Mouse (Mus musculus): Measurements from ENCODE around the gene Tank. TPM values are rescaled to one million over a fixed set of nuclear protein-coding genes. Genes with fewer than 3 reads are reported as not detected.
A peak's percentile ranks its signal among the peaks of the same experiment; 100 is the strongest.

Gene Tank
- total RNA-seq, 2 experiments from 2014 or later: 27.7 to 31.9 TPM

DNA sequence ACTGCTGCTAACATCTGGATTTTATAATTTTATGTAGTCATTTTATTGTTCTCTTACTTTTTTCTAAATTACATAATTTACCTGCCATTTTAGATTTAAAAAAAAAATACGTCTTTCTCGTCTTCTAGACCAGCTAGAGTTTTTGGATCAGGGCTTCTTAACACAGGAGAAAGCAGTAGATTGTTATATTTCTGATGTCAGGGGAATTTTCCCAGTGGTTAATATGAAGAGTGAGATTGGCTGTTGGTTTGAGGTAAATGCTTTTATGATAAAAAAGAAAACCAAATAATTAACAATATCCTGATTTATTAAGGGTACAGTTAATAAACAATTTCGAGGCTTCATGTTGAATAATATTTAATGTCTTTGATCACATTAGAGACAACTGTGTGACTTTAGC, 1.7 kb downstream of the Tank start:
- no peak for DNase-seq (ENCODE audit: low spot score in 2 of 2)

DNA sequence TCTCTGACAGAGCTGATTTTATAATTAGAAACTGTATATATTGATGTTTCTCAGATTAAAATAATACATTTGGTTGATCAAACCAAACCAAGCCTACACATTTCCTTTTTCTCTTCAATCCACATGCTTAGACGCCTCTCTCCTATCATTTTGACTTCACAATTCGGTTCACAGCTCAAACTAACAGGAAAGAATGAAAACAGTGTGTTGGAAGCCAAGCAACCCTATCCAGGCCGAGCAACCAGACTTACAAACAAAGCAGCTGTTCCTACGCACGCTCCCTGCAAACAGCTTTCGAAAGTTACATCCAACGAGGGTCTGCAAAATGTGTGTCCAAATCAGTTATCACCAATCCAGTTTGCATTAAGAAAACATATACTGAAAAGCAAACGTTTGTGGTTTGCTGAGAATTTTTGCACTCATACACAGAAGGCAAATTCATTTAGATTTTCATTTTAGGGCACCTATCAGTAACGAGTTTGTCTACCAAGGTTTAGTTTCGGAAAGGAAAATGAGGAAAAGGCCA, 2.2 kb downstream of the Tank start:
- no peak for DNase-seq (ENCODE audit: low spot score in 2 of 2)

DNA sequence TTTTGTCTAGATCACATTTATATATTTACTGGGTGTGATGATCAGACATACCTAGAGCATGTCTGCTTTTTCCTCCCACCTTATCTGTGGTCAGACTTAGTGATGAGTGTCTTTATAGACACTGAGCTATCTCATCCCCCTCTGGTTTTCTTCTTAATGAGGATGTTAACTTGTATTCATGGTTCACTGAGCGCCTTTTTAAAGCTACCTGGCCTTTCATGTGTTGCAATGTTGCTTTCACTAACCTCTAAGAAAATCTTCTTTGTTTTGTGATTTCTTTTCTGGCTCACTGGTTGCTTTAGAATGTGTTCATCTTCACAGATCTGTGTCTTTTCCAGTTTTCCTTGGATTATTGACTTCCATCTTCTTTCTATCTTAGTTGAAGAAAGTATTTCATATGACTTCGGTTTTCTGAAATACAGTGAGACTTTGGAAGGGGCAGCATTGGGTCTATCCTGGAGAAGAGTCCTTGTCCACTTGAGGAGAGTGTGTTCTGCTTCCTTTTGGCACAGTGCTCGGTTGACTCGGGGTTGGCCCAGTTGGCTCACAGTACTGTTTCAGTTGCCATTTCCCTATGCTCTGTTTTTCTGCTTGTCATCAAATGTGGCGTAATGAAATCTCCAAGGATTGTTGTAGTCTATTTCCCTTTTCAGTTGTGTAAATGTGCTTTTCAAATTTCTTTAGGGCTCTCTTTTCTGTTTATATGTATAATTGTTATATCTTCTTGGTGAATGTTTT, 4.4 kb downstream of the Tank start:
- DNase-seq (ENCODE audit: low spot score in 2 of 2): no peak

DNA sequence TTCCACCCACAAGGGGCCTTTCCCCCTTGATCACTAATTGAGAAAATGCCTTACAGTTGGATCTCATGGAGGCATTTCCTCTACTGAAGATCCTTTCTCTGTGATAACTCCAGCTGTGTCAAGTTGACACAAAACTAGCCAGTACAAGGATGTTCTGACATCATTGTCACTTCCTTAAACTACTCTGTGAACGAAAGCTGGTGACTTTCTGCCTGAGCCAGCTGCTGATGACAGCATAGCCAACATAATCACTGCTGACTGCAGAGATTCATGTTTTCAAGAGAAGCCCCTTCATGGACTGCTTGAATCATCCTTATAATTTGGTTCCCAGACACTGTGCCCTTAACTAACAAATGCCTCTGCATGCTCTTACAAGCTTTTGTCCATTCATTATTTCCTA, 7.1 kb downstream of the Tank start:
- DNase-seq (ENCODE audit: low spot score in 2 of 2): no peak

DNA sequence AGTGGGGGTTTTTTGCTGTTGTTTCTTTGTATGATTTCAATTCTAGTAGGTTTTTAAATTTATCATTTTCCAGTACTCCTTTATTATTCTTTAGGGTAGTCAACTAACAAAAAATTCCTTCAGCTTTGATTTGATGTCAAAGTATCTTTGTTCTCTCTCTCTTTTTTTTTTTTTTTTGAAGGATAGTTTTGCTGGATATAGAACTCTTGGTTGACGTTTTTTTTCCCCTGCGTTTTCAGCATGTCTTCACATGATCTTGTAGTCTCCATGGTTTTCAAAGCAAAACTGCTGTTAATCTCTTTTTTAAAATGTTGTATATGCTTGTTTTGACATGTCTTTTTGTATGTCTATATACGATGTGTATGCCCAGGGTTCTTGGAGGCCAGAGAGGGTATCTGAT, 7.8 kb downstream of the Tank start:
- no peak for DNase-seq (ENCODE audit: low spot score in 2 of 2)

DNA sequence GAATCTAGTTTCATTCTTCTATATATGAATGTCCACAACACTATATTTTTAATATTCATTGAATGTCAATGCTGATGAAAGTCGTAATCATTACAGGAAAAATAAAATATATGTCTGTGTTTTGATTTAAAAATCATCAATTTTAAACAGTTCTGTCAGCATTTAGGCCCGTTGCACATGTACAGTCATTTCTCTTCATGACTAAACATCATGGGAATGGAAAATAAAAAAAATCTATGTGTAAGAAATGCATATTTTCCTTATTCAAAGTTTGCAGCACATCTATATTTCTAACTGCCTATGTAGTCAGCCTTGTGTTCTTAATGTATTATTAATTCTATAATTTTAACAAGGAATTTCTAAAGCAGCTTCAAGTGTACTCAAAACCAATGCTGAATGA, 12.4 kb downstream of the Tank start:
- no peak for DNase-seq (ENCODE audit: low spot score in 2 of 2)

DNA sequence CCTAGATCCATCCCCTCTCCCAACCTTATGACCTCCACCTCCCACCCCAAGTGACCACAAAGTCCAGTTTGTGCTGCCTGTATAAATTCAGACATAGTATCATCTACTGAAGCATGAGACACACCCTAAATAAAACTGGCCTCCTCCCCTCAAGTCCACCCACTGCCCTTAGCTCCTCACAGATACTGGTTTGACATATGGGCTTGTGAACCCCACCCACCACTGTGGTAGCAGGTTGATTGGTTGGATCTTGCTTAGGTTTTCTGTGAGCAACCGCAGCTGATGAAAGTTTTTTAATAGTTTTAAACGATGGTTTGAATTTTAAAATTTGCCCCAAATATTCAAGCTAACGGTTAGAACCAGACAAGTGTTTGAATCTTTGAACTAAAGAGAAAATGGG, 13.7 kb downstream of the Tank start:
- no peak for DNase-seq (ENCODE audit: low spot score in 2 of 2)

DNA sequence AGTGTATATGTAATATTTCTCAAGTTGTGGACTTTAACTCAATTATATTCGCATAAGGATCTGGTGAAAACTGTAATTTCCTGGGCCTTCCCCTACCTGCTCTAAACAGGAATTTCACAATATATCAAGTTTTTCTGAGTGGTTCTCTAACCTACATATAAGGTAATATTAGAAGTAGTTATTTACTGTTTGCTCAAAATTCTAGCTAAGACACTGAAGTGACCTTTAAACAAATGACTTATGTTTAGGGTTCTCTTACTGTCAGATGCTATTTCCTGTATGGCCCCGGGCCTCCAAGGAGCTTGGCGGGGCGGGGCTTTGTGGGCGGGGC, 14.3 kb downstream of the Tank start:
- no peak for DNase-seq (ENCODE audit: low spot score in 2 of 2)

DNA sequence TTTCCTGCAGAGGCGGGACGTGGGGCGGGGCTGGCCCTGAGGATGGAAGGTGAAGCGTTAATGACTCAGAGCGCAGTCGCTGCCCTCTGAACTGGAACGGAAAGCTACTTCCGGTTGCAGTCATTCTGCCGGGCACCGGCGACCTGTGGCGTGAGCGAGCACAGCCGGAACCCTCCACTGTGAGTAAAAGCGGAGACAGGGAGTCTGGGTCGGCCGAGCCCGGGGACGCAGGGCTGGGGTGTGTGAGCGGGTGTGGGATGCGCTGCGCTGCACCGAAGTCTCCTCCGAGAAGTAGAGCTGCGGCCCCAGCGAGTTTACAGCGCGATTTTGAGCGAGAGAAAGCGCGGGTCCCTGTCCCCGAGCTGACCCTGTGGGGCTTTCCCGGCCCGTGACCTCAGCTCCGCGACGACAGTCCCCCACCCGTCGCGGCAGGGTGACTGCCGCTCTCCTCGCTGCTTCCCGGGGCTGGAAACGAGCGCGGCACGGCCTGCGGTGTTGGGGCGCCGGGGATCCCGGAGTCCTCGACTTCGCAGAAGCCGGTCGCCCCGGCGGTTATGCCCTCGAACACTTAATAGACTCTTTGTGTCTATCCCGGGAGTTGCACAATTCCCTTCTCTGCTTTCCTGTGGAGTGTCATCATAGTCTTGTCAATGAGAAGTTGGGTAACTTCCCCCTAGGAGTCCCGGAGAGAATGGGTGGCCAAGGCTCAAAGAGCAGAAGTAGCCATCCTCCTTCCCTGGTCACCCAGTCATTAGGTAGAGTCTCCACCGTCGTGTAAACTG, 14.8 kb downstream of the Tank start:
- DNase-seq (ENCODE audit: low spot score in 2 of 2): peak; percentile 74 to 86

DNA sequence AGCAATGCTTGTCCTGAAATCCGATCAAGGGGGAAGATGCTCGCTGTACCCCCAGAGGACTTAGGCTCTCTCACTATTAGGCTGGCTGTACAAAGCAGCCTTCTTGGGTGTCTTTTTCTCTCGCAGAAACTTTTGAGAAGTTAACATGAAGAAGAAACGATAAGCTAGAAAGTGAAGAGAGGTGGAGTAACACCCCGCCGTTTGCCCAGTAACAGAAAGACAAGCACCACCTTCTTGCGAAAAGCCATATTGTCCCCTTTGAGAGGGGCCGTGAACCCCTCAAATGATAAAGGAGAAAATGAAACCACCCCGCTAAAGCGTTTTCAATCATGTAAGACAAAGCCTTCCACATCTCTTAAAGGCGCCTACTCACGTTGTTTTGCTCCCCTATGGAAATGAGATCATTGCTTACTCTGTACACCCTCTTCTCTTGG, 15.5 kb downstream of the Tank start:
- no peak for DNase-seq (ENCODE audit: low spot score in 2 of 2)

DNA sequence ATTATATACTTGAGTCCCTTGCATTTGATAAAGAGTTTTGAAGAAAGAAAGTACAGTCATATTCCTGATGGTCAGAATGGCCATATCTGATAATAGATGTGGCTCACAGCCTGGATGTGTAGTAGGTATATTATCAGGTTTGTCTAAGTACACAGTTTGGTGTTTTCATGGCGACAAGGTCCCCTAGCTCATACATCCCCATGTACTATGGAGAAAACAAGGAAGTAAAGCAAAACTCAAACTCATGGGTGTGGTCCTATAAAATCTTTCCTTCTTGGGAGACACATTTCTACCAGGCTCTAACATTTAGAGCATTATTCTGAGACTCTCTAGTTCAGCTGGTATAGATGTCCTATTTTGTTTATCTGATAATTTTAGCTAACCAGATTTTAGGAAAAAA, 21.3 kb downstream of the Tank start:
- no peak for DNase-seq (ENCODE audit: low spot score in 2 of 2)

DNA sequence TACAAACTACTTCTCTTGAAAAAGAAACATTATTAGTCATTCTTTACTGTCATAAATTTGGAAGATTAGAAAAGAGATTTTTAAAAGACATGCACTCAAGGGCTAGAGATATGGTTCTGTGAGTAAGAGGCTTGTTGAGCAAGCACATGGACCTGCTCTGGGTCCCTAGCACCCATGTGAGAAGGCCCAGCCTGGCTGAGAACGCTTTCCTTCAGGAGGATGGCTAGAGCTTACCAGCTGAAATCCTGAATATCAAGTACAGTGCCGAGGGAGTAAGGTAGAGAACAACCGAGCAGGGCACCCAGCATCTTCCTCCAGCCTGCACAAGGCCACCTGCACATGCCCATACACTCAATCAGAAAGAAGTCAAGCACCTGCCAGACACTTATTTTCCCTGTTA, 25.1 kb downstream of the Tank start:
- no peak for DNase-seq (ENCODE audit: low spot score in 2 of 2)

DNA sequence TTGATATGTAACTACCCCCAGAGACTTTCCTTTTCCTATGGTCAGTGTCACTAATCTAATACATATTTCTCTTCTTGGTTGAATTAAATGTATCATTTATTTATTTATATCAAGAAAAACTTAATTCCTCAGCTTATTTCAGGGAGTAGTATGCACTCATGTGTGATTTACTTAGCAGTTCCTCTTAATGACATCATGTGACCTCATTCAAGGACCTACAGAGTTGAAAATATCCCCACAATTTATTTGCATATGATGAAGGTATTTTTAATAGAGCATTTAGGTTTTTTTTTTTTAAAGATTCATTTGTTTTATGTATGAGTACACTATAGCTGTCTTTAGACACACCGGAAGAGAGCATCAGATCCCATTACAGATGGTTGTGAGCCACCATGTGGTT, 28.6 kb downstream of the Tank start:
- no peak for DNase-seq (ENCODE audit: low spot score in 2 of 2)

DNA sequence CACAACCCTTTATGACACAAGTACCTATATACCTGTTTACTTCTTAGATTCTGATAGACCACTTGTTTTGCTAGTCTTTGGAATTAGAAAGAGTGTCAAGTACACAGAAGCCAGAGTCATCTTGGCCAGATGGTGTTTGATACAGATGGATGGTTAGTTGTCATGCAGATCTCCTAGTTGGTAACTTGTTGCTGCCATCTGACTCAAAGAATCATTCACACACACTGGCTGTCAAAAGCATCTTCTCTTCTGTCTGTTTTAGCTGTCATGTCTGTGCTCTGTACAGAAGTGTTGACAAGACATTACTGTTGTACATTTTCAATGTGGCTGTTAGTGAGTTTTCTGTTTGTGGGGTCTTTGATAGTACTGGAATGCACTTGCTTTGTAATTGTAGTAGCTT, 45.6 kb downstream of the Tank start:
- DNase-seq (ENCODE audit: low spot score in 2 of 2): peak in 1 of 2 experiments; percentile 19

DNA sequence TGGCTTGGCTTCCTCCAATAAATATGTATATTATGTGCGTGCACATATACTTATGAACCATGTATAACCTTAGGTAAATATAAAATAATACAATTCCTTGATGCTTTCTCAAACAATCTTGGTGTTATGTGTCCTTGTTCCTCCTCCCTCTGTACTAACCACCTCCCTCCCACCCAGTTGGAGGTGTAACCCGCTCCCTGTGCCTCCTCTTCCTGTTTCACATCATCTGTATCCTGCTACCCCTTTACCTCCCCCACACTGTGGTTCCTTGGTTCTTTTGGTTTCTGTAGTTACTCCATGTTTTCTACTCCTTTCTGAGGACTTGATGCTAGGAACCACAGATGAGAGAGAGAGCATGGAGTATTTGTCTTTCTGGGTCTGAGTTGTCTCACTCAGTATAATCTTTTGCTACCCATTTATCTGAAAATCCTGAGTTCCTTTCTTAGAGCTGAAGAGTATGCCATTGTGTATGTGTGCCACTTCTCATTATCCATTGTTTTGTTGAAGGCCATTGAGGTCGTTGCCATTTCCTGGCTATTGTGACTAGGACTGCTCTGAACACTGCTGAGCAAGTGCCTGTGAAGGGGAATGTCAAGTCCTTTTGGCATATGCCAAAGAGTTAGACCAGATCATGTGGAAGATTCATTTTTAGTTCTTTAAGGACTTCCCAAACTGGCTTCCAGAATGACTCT, 52.6 kb downstream of the Tank start:
- no peak for DNase-seq (ENCODE audit: low spot score in 2 of 2)

DNA sequence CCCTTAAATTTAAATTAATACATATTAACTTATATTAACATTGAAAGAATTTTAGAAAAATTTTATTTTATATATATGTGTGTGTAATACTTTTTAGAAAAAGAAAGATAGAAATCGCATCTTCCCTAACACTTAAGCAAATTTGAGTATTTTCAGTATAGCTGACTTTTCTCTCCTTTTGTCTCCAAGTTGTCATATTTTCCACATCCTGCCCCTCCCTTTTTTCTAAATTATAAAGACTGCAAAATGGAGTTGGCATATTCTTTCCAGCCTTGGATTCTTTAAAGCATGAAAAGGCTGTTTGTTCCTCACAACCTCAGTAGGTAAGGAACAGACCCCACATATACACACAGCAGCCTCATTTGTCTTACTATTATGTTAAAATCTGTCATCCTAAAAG, 56.7 kb downstream of the Tank start:
- no peak for DNase-seq (ENCODE audit: low spot score in 2 of 2)

DNA sequence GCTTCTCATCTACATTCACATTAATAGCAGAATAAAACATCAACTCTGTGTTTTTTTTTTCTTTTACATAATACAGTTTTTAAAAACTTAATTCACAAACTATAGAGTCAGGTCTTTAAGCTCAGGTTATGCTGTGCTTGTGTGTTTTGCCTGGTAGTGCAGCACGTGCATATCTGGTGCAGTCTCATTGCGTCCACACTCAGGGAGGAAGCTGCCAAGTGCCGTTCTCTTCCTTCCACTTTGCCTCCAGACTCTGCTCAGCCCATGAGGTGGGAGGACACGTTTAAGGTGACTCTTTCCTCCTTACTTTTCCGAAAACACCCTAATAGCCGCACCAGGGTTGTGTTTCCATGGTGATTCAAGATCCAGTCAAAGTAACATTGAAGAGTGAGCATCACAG, 59.8 kb downstream of the Tank start:
- no peak for DNase-seq (ENCODE audit: low spot score in 2 of 2)

DNA sequence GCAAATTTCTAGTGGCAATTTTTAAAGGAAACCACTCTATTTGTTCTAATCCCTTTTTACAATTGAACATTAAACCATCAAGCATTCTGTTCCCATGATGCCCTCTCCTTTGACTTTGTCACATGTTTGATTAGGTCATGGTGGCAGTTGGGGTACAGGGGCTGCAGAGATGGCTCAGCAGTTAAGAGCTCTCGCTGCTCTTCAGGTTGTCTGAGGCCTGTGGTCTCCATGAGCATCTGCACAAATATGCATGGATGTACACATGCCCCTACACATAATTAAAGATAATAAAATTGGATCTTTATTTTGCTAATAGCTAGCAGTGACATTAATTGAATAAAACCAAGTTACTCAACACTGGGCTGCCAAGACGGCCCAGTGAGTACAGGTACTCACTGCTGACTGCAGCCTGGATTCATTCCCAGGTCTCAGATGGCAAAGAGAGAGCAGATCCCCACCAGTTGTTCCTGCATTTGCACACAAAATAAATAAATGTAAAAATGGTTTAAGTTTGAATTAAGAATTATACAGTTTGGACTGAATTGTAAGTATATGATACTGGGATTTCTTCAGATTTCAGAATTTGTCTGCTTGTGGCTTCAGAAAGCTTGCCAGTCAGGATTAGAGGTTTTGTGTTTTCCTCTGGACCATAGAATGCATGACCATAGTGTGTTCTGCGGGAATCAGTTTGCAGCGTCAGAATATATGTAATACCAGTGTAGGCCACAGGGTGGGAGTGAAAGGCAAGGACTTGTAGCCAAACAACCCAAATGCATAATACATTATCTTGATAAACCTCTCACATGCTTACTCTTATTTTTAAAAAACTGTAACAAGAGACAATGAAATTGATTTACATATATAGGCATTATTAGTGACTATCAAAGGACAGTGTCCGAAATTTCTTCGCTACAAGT, 64.3 kb downstream of the Tank start:
- DNase-seq (ENCODE audit: low spot score in 2 of 2): peak; percentile 49 to 86

DNA sequence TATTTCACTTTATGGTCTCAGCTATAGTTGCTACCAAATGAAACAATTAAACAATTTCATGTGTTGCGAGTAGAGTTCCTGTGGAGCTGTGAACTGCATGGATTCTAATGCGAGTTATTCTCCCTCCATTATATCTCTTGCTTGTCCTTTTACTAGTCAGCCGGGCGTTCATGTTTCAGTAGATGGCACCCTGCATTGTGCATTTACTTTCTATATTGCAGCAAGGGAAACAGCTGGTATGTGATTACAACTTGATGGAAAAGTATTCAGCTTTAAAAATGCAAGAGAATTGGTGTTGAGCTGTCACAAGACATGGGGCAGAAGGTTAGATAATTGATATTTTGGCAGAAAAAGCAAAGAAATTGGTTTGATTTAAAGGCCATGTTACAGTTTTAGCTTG, 72.8 kb downstream of the Tank start:
- DNase-seq (ENCODE audit: low spot score in 2 of 2): no peak

DNA sequence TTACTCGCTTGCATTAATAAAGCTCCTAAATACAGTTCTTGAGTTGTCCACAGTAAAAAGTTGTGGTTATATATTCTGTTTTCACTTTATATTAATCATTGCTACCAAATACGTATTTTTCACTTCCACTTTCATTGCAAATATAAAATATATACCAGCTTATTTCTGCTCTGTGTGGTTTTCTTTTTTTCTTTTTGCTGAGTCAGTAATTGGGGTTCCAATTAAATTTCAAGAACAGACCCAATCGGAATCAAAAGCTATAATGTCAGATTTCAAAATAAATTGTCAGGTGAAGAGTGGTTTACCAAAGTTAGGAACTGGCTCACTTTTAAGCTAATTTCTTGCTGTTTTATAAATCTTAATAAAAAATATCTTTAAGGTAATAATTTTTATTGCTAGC, 73.3 kb downstream of the Tank start:
- DNase-seq (ENCODE audit: low spot score in 2 of 2): no peak

DNA sequence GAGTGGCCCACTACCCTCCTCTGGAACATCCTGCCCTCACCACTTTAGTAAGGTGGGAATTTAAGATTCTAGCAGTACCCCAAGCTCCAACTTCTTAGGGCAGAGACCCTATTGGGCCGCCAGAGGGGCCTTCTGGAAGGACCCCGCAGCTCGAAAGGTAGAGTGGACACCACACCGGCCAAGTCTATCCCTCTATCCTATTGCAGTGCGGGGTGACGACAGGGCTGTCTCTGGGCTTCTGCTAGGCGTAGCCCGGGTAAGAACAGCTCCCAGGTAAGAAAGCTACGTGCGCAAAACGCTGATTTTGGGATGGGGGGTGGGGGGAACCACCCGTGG, 76.6 kb downstream of the Tank start:
- no peak for DNase-seq (ENCODE audit: low spot score in 2 of 2)
